Mouse (Mus musculus) lung, postnatal 10 days (tissue): ENCODE measurements around the gene Gpc6.
"Not testable (repeated sequence)": the region's sequence is repeated elsewhere in the genome, so short reads cannot be mapped to it uniquely, and the experiment has no call there.

ENCODE experiments used
- DNase-seq: peaks from one replicate; pipeline ENCODE4 v3.0.0; 2021

The Gpc6 gene

GRCm38 (mm10) chr14:117384096-117384770 is 459.1 kb downstream of the Gpc6 start:
- no peak for DNase-seq

GRCm38 (mm10) chr14:117385731-117386270 is 460.7 kb downstream of the Gpc6 start:
- DNase-seq = no peak

DNA sequence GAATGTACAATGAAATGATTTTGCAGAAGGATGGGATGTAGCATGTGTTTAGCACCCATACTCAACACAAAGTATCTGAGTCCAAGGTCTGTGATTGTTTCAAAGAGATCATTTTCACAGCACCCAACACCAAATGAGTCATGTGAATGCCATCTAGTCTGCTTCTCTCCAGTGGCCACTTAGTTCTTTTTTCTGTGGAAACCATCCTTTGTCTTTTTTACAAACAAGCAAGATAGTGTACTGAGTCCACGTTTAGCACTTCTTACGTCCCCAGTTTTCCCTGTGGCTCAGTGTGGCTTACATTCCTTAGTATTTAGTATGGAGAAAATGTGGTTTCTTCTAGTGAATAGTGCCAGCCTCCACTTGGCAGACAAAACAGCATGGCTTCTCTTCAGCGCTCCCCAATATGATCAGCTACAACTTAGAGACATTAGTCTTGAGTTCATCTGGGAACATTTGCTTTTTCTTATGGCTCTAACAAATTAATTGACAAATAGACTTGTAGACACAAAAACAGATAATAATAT is 465.7 kb downstream of the Gpc6 start:
- no peak for DNase-seq

GRCm38 (mm10) chr14:117391412-117391811 is 466.3 kb downstream of the Gpc6 start:
- DNase-seq = no peak

DNA sequence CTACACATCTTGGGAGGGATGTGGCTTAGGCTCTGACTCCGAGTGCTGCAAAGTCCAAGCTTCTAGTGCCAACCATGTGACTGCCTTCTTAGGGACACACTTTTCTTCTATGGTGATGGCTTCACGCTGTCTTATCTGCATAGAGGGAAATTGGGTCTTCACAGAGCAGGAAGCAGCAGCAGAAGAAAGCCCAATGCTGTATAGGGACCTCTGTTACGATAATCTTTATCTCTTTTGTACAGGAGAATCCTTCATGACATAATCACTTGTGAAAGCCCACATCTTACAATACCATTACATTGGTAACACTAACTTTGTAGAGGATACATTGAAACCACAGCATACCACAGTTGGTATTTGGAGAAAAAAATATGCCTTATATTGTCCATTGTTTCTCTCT is 472.1 kb downstream of the Gpc6 start:
- DNase-seq = no peak

DNA sequence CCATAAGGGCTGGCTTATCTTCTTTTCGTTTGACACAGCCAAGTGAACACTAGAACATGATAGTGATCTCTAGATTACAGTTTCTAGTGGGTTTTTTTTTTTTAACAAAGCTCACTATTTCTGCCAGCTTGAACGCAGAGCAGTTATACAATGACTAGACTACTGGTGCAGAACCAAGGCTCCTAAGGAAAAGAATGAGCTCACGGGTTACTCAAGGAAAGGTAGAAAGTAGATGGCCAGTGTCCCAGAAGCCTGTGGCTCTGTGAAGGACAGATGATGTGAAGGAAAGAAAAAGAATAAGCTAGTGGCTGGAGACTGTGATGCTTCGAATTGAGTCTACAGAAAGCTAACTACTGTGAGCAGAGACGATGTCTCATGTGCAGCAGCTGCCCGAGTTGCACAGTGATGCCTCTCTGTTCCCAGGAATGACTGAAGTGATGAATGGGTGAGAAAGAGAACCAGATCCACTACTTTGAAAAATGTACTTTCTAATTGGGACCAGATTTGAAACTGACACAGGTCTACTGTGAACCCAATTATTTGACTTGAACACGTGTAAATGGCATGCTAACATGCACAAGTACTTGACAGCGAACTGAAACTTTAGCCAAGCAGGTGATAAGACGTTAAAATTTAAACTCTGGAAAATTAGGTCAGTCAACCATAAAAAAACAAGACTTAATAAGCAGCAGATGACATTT is 482.9 kb downstream of the Gpc6 start:
- no peak for DNase-seq

DNA sequence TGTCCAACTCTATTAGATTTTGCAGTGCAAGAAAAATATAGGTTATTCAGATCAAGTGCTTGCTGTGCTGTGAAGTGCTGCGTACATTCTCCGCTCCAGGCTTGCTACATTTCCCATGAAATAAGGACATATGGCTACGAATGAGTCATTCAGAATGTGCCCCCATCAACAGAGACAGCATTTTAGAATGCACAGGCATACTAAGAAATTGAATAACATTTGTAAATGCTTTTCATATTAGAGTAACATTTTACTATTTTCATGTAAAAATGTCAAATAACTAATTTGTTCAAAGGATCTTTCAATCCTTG is 483.4 kb downstream of the Gpc6 start:
- DNase-seq = no peak

- no peak for DNase-seq
Observed at GRCm38 (mm10) chr14:117409778-117410177, 484.7 kb downstream of the Gpc6 start.

GRCm38 (mm10) chr14:117410511-117410910 is 485.4 kb downstream of the Gpc6 start:
- DNase-seq = no peak

- DNase-seq = no peak
Observed at GRCm38 (mm10) chr14:117415045-117415444, 489.9 kb downstream of the Gpc6 start.

GRCm38 (mm10) chr14:117419561-117420218 is 494.6 kb downstream of the Gpc6 start:
- no peak for DNase-seq

- DNase-seq = no peak
Observed at GRCm38 (mm10) chr14:117421170-117421569, 496.1 kb downstream of the Gpc6 start.

DNA sequence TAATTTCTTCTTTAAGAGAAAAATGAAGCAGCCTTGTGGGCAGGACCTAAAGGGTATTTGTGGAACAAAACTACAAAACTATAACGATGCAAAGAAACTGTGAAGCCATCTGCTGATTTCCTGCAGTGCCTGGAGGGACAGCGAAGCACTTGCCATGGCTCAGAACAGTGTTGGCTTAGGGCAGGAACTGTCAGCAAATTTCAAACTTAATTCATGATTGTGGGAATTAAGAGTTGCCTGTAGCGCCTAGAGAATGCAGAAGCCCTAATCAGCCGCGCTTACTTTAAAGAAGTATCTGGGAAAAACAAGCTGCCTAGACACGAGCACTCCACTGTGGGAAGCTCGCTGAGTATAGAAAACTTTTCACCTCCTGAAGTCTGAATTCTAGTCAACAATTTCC is 501.0 kb downstream of the Gpc6 start:
- no peak for DNase-seq

DNA sequence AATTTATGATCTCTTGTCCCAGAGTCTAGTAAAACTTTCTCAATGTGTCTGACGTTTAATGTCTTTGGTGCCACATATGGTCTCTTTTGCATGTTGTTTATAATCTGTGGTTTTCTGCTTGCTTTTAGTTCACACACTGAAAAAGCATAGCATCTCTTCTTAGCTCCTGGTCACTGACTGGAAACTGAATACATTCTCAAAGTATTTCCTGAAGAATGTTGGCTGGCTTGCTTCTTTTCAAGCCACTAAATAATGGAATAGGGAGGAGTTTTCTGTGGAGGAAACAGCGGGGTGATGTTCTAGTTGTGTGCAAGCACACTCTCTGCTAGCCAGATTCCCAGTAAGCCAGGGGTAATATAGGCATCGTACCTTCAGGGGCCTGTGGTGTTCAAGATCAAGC is 502.7 kb downstream of the Gpc6 start:
- no peak for DNase-seq

DNA sequence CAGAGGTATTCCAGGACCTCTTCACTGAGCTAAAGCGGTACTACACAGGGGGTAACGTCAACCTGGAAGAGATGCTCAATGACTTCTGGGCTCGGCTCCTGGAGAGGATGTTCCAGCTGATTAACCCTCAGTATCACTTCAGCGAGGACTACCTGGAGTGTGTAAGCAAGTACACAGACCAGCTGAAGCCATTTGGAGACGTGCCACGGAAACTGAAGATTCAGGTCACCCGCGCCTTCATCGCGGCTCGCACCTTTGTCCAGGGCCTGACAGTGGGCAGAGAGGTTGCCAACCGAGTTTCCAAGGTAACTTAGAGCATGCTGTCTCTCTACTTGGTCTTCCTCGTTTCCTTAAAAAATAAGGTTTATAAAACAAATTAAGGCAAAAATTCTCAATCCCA is 510.6 kb downstream of the Gpc6 start:
- DNase-seq = no peak

DNA sequence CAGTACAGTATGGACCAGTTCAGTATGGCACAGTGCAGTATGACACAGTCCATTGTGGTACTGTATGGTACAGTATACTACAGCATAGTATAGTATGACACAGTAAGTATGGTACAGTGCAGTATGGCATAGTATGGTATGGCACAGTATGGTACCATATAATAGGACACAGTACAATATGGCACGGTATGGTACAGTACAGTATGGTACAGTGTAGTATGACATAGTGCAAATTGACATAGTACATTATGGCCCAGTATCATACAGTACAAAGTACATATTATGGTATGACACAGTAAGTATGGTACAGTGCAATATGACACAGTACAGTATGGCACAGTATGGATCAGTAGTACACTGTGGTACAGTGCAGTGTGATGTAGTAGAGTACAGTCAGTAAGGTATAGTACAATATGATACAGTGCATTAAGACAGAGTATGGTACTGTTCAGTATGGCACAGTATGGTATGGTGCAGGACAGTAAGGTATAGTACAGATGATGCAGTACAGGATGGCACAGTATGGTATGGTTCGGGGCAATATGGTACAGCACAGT is 521.6 kb downstream of the Gpc6 start:
- not testable (repeated sequence) for DNase-seq

DNA sequence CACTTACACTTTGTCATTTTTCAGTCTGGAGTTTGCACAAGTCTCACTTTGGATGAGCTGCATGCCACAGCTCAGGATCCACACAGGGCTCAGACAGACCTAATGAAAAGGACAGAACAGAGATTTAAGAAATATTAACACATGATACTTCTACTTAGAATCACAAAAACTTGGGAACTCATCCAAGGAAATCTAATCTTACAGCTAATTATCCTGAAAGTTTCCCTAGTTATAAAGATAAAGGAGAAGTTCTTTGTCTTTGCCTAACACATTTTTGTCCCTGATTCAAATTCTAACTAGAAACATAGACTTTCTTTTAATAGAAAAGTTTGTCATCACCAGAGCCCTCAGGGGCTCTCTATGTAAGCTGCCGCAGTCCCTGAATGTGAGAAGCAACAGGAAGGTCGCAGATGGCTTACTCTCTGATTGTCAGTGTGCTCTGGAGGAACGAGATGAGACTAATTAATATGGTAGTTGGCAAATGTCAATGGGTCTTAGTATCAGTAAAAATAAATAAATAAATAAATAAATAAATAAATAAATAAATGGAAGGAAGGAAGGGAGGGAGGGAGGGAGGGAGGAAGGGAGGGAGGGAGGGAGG is 526.4 kb downstream of the Gpc6 start:
- no peak for DNase-seq

DNA sequence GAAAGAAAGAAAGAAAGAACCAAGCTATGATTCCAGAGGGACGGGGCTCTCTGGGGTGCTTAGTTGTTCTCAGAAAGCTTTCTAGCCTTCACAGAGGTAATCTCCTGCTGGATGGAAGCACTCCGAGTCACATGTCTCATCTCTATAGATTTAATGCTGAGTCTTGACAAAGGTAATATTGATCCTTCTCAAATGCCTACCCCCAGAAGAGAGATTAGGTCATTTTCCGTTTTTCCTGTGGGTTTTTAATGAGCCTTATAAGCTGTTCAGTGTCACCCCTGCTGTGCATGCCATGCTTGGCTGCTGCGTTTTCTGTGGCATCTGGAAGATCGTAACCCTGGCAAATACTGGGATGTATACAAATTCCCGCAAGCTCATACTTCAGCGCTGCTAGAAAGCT is 527.0 kb downstream of the Gpc6 start:
- no peak for DNase-seq

GRCm38 (mm10) chr14:117473378-117473777 is 548.3 kb downstream of the Gpc6 start:
- no peak for DNase-seq

- DNase-seq = no peak
Observed at GRCm38 (mm10) chr14:117478879-117479278, 553.8 kb downstream of the Gpc6 start.

- no peak for DNase-seq
Observed at GRCm38 (mm10) chr14:117487161-117487754, 562.1 kb downstream of the Gpc6 start.

DNA sequence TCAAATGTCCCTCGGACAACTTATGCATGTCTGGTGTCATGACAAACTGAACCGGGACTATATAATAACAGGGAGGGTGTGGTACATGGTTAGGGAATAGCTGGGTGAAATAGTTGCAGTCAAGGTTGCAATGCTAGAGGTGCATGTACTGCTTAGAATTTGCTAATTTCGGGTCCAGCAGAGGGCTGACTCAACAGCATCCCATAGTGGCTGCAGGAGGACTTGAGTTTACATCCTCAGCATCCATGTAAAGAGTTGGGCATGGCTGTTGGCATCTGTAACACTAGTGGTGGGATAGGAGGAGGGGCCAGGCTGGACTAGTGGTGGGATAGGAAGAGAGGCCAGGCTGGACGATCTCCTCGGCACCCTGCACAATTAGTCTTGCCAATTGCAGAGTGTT is 565.4 kb downstream of the Gpc6 start:
- DNase-seq = no peak

- no peak for DNase-seq
Observed at GRCm38 (mm10) chr14:117495118-117495517, 570.0 kb downstream of the Gpc6 start.
